Mouse (Mus musculus): ENCODE data around the gene Zbtb5.
A peak's percentile ranks its signal among the peaks of the same experiment; 100 is the strongest.
"Not testable (repeated sequence)": the region's sequence is repeated elsewhere in the genome, so short reads cannot be mapped to it uniquely, and the experiment has no call there.

The Zbtb5 gene

GRCm38 (mm10) chr4:45011581-45012104, 569 bp downstream of the Zbtb5 start:
- DNase-seq (ENCODE audit: low spot score in 2 of 2): peak; percentile 37 to 50

GRCm38 (mm10) chr4:45010806-45011415, 1.3 kb downstream of the Zbtb5 start:
- no peak for DNase-seq (ENCODE audit: low spot score in 2 of 2)

GRCm38 (mm10) chr4:45005452-45005851, 6.8 kb downstream of the Zbtb5 start:
- DNase-seq (ENCODE audit: low spot score in 2 of 2): no peak

- no peak for DNase-seq (ENCODE audit: low spot score in 2 of 2)
Observed at GRCm38 (mm10) chr4:45000001-45000400, 12.2 kb downstream of the Zbtb5 start.

DNA sequence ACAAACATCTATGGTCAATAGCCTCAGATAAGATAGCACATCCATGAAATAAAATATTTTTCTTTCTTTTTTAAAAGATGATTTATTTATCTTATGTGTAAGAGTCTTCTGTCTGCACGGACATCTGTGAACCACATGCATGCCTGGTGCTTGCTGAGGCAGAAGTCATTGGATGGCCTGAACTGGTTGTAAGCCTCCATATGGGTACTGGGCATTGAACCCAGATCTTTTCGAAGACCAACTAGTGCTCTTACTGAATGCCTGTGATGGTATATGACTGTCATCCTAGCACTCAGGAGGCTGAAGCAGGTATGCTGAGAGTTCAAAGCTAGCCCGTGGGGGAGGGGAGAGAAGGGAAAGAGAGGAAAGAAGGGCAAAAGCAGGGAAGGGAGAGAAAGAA, 14.1 kb downstream of the Zbtb5 start:
- DNase-seq (ENCODE audit: low spot score in 2 of 2): no peak

DNA sequence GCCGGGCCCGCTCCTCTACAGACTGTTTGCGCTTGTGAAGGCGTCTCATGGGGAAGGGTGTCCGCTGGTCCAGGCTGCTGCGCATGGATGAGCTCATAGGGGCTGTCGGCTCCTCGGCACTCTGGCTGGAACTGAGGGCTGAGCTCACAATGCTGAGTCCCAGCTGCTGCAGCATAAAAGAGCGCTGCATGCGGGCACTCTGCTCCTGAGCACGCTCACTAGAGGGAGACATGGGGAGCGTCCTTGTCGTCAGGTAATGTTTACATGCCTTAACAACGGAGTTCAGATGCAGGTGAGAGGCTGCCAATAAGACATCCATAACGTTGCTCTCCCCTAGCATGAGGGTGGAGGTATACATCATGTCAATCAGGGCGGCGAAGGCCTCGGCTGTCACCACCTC, 17.4 kb downstream of the Zbtb5 start:
- DNase-seq (ENCODE audit: low spot score in 2 of 2): no peak

- DNase-seq (ENCODE audit: low spot score in 2 of 2): peak in 1 of 2 experiments; percentile 31
Observed at GRCm38 (mm10) chr4:44993847-44994246, 18.4 kb downstream of the Zbtb5 start.

- not testable (repeated sequence) for DNase-seq (ENCODE audit: low spot score in 2 of 2)
Observed at GRCm38 (mm10) chr4:44993179-44993578, 19.0 kb downstream of the Zbtb5 start.

DNA sequence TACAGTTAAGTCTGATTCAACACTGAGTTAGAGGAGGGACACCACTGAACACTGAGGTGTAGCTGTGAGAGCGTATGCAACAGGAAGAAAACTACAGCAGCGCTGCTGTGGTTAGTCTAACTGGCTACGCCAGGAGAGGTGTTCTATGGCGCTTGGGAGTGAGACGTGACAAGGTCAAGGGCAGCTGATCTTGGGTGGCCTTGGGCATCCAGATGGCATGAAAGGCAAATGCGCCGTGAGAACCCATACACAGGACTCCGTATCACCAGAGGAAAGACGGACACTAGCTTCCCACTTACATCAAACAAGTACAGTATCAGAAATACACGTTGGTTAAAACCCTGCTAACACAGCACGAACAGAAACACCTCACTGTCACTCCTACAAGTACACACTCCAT, 19.9 kb downstream of the Zbtb5 start:
- DNase-seq (ENCODE audit: low spot score in 2 of 2): not testable (repeated sequence)

DNA sequence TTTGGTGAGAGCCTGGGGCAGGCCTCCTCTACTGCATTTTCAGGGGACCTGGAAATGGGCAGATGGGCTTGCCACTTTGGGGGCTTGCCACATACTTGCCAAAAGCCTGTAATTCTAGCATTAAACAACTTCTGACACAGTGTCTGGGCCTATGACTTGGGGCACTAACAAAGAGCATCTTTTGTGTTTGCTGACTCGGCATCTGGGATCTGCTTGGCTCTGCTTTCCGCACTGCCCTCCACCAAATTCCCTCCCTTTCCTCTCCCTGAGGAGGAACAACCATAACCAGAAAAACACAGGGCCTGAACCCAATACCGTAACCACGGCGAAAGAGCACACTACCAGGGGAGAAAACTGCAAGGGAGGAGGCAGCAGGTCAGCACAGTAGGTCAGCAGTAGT, 21.7 kb downstream of the Zbtb5 start:
- no peak for DNase-seq (ENCODE audit: low spot score in 2 of 2)

DNA sequence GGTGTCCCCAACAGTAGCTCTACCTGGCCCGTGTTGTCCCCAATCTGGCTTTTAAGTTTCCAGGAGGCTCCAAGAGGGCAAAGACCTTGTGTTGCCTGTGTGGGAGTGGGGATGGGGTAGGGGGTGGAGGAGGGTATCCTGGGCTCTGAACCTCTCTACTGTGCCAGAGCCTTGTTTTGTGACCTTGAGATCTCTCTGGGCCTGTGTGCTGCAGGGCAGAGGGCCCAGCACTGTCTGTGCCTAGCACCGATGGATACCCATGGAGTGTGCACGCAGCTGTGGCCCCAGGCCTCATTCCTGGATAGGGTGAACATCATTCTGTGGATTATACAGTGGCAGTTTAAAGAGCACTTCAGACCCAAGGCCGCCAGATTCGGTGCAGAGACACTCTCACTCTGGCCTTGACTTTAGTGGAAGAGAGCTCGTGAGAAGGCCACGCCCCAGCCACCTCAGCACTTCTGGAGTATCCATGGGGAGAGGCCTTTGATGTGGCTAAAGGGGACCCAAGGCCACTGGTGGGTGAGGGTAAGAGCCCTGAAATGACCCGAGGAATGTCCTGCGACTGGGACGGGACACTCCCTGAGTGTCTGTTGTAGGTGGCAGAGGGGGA, 29.0 kb downstream of the Zbtb5 start:
- DNase-seq (ENCODE audit: low spot score in 2 of 2): no peak

GRCm38 (mm10) chr4:44982440-44983130, 29.6 kb downstream of the Zbtb5 start:
- DNase-seq (ENCODE audit: low spot score in 2 of 2): no peak

DNA sequence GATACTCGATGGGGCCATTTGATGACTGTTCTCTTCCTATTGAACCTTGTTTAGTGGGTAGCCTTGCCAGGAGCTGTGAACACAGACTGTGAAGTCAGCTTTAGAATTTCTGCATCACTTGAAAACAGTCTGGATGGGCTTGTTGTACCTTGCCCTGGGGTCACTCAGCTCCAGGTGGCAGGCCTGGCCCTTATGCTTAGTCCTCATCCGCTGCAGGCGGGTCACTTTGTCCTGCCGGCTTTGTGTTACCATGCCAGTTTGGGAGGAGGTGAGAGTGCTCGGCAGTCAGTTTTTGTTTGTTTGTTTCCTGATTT, 30.3 kb downstream of the Zbtb5 start:
- DNase-seq (ENCODE audit: low spot score in 2 of 2): no peak

DNA sequence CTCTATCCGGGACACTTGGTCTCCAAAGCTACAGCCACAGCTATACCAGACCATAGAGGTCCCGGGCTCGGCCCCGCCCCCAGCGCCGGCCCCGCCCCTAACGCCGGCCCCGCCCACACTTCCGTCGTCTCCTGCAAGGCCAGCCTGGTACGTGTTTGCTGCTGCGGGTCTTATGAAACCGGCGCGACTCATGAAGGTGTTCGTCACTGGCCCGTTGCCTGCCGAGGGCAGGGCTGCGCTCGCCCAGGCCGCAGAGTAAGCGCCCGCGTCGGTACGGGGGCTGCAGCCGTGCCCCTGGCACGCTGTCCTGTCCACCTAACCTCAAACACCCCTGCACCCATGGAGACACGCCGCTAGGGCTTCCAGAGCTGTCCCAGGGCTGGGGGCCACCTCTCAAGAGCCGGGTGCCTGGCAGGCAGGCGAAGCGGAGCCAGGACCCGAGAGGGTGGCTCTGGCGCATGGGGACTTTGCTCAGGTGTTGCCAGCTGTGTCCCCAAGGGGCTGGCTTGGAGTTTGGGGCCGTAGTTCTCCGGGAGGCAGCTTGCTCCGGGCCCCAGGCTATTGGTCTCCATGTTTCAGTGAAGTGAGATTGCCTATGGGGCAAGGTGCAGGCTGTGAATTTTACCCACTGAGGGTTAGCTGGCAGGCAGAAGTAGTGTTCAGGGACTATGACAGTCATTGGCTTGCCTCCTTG, 30.8 kb downstream of the Zbtb5 start, which contains the start of gene Grhpr:
Grhpr (plus strand) TSS at position 116 of the 694 bp plus-strand sequence.
- peak; percentile 70 to 78 for DNase-seq (ENCODE audit: low spot score in 2 of 2)

- no peak for DNase-seq (ENCODE audit: low spot score in 2 of 2)
Observed at GRCm38 (mm10) chr4:44979794-44980338, 32.3 kb downstream of the Zbtb5 start.

- DNase-seq (ENCODE audit: low spot score in 2 of 2): no peak
Observed at GRCm38 (mm10) chr4:44978175-44978574, 34.0 kb downstream of the Zbtb5 start.

GRCm38 (mm10) chr4:44976921-44977710, 35.1 kb downstream of the Zbtb5 start:
- DNase-seq (ENCODE audit: low spot score in 2 of 2): no peak

DNA sequence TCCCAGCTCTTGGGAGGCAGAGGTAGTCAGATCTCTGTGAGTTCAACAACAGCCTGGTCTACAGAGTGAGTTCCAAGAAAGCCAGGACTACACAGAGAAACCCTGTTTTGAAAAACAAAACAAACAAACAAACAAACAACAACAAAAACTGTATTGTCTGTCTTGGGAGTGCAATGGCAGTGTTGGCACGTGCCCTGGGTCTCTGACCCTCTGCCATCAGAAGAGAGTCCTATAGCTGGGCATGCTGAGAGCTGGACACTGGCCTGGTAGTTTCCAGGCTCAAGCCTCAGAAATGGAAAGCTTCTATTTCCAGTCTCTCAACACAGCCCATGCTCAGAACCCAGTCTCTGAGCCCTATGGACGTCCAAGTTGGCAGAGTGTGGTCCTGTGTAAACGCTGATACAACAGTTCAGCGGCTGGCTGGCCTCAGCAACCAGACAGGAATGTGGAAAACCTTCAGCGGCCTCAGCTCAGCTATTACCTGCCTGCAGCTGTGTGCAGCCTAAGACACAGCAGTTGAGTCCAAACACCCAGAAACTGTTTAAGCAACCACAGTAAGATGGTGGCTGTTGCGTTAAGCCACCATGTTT, 36.1 kb downstream of the Zbtb5 start:
- no peak for DNase-seq (ENCODE audit: low spot score in 2 of 2)

DNA sequence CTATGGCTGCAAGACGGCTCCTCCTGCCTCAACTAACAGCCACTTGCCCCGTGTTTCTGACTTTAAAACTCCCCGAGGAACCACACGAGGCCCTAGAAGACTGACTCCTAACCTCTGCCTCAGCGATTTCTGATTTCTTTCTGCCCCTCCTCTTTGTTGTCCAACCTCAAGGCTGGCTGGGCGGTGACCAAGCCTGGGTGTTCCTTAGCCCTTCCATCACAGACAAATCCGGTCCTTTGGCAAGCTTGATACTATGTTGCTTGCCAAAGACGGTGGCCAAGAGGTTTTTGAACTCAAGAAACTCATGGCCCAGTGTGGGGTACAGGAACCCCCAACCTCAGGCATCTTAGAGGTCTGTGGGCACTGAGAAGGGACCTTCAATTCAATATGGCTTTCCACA, 37.9 kb downstream of the Zbtb5 start:
- DNase-seq (ENCODE audit: low spot score in 2 of 2): no peak

GRCm38 (mm10) chr4:44973871-44974270, 38.3 kb downstream of the Zbtb5 start:
- DNase-seq (ENCODE audit: low spot score in 2 of 2): no peak

- peak; percentile 76 to 84 for DNase-seq (ENCODE audit: low spot score in 2 of 2)
Observed at GRCm38 (mm10) chr4:44973450-44973849, 38.8 kb downstream of the Zbtb5 start.
